Mouse (Mus musculus) midbrain, embryonic 15.5 days (tissue): ENCODE data around the gene Dnah17. TPM values are rescaled to one million over a fixed set of nuclear protein-coding genes. Genes with fewer than 3 reads are reported as not detected.
A peak's percentile ranks its signal among the peaks of the same experiment; 100 is the strongest.

Experiments
- ATAC-seq: fragments of 200-750 bp; cut with Nextera tagmentation; replicated peaks from 2 replicates; pipeline ENCODE4 v1.8.0; 2017; ENCODE audit warnings: moderate TSS enrichment
- H3K27ac ChIP-seq: fragments of 300-500 bp; sonication (generic); 2 replicates; pipeline ENCODE4 v1.5.1; 2015; ENCODE audit warnings: mild to moderate bottlenecking, inconsistent platforms
- H3K27me3 ChIP-seq: fragments of 300-500 bp; sonication (generic); replicated peaks from 2 replicates; pipeline ENCODE4 v1.6.1; 2015; ENCODE audit warnings: inconsistent platforms
- H3K36me3 ChIP-seq: fragments of 300-500 bp; sonication (generic); replicated peaks from 2 replicates; pipeline ENCODE4 v1.6.1; 2015; ENCODE audit warnings: inconsistent platforms
- H3K4me1 ChIP-seq: fragments of 300-500 bp; sonication (generic); 2 replicates; pipeline ENCODE4 v1.6.1; 2015; ENCODE audit warnings: inconsistent platforms
- H3K4me2 ChIP-seq: fragments of 300-500 bp; sonication (generic); 2 replicates; pipeline ENCODE4 v1.6.1; 2015; ENCODE audit warnings: inconsistent platforms, mild to moderate bottlenecking, moderate library complexity
- H3K4me3 ChIP-seq: fragments of 300-500 bp; sonication (generic); 2 replicates; pipeline ENCODE4 v1.5.1; 2015; ENCODE audit warnings: mild to moderate bottlenecking, inconsistent platforms
- H3K9ac ChIP-seq: fragments of 300-500 bp; sonication (generic); 2 replicates; pipeline ENCODE4 v1.6.1; 2015; ENCODE audit warnings: mild to moderate bottlenecking, inconsistent platforms
- H3K9me3 ChIP-seq: fragments of 300-500 bp; sonication (generic); 2 replicates; pipeline ENCODE4 v1.6.1; 2016; ENCODE audit warnings: inconsistent platforms
- whole genome bisulfite sequencing: fragments of 180-500 bp; shearing (Covaris S2); methylation state at CpG from one replicate; pipeline ENCODE4 v1.1.7; 2015; ENCODE audit warnings: mixed read lengths; 5-methylcytosine and 5-hydroxymethylcytosine counted together
- polyA plus RNA-seq: library from polyadenylated mRNA; unstranded; fragments of >200 nt; fragmentation: Nextera tagmentation; extraction: Ambion mirVana; gene quantifications from 2 replicates; pipeline ENCODE4 v1.2.1, GENCODE M21; 2015

Dnah17 gene
- polyA plus RNA-seq, 1 experiment from 2014 or later, result 0.34 TPM

- Histone ChIP-seq H3K9ac (no peak overlapping the region), H3K36me3 (0 out of 2 replicates have a peak, but pooled peaks cover 5% of the 10 kb centered on the region), H3K4me3 (no peak overlapping the region), H3K27ac (no peak overlapping the region), H3K27me3 (no peaks in the 10 kb centered on the region), H3K4me2 (no peak overlapping the region), H3K4me1 (0 out of 2 replicates have a peak, but pooled peaks cover 10% of the 10 kb centered on the region), H3K9me3 (no peaks in the 10 kb centered on the region)
- ATAC-seq, result no peak
- 77% methylated on average over 4 of the region's 4 CpGs for WGBS
These were observed 28.3 kb upstream of the Dnah17 start for GRCm38 (mm10) chr11:118158753-118159152.

GRCm38 (mm10) chr11:118156480-118157060 lies 26.1 kb upstream of the Dnah17 start:
- no peak overlapping the region for H3K9ac ChIP-seq
- H3K36me3 ChIP-seq, result no peaks in the 10 kb centered on the region
- H3K4me1 ChIP-seq, result 0 out of 2 replicates have a peak, but pooled peaks cover 2% of the 10 kb centered on the region
- no peak overlapping the region for H3K4me2 ChIP-seq
- no peak overlapping the region for H3K4me3 ChIP-seq
- WGBS, result 76% methylated on average over 8 of the region's 8 CpGs
- no peak overlapping the region for H3K27ac ChIP-seq
- no peaks in the 10 kb centered on the region for H3K9me3 ChIP-seq
- no peak for ATAC-seq
- H3K27me3 ChIP-seq, result no peaks in the 10 kb centered on the region

GRCm38 (mm10) chr11:118152964-118153363 lies 22.5 kb upstream of the Dnah17 start:
- H3K9ac ChIP-seq, result no peak overlapping the region
- H3K9me3 ChIP-seq, result no peaks in the 10 kb centered on the region
- no peaks in the 10 kb centered on the region for H3K27me3 ChIP-seq
- WGBS, result 88% methylated on average over 4 of the region's 4 CpGs
- peaks cover 2% of the 10 kb centered on the region; the same call in 1 of the 2 replicates for H3K4me1 ChIP-seq
- no peaks in the 10 kb centered on the region for H3K36me3 ChIP-seq
- no peak for ATAC-seq
- no peak overlapping the region for H3K4me3 ChIP-seq
- H3K4me2 ChIP-seq, result no peak overlapping the region
- no peak overlapping the region for H3K27ac ChIP-seq

GRCm38 (mm10) chr11:118151423-118152180 lies 21.2 kb upstream of the Dnah17 start:
- Histone ChIP-seq H3K4me2 (no peak overlapping the region), H3K27me3 (no peaks in the 10 kb centered on the region), H3K4me1 (peaks cover 2% of the 10 kb centered on the region; the same call in 1 of the 2 replicates), H3K9ac (no peak overlapping the region), H3K9me3 (no peaks in the 10 kb centered on the region), H3K27ac (no peak overlapping the region), H3K36me3 (no peaks in the 10 kb centered on the region), H3K4me3 (no peak overlapping the region)
- WGBS, result 91% methylated on average over 5 of the region's 5 CpGs
- no peak for ATAC-seq

GRCm38 (mm10) chr11:118150115-118150701 lies 19.8 kb upstream of the Dnah17 start:
- peaks cover 2% of the 10 kb centered on the region; the same call in 1 of the 2 replicates for H3K4me1 ChIP-seq
- no peak overlapping the region for H3K9ac ChIP-seq
- no peak for ATAC-seq
- no peaks in the 10 kb centered on the region for H3K27me3 ChIP-seq
- no peak overlapping the region for H3K4me2 ChIP-seq
- no peak overlapping the region for H3K27ac ChIP-seq
- no peak overlapping the region for H3K4me3 ChIP-seq
- no peaks in the 10 kb centered on the region for H3K36me3 ChIP-seq
- H3K9me3 ChIP-seq, result no peaks in the 10 kb centered on the region
- WGBS, result 75% methylated on average over 9 of the region's 9 CpGs

GRCm38 (mm10) chr11:118147877-118148637 lies 17.6 kb upstream of the Dnah17 start:
- H3K4me3 ChIP-seq, result no peak overlapping the region
- 70% methylated on average over 9 of the region's 9 CpGs for WGBS
- H3K27me3 ChIP-seq, result no peaks in the 10 kb centered on the region
- no peak for ATAC-seq
- H3K9me3 ChIP-seq, result no peaks in the 10 kb centered on the region
- H3K27ac ChIP-seq, result no peak overlapping the region
- no peak overlapping the region for H3K9ac ChIP-seq
- no peaks in the 10 kb centered on the region for H3K36me3 ChIP-seq
- peaks cover 2% of the 10 kb centered on the region; the same call in 1 of the 2 replicates for H3K4me1 ChIP-seq
- no peak overlapping the region for H3K4me2 ChIP-seq

GRCm38 (mm10) chr11:118146446-118146845 lies 16.0 kb upstream of the Dnah17 start:
- H3K4me1 ChIP-seq, result peaks cover 9% of the 10 kb centered on the region
- no peaks in the 10 kb centered on the region for H3K27me3 ChIP-seq
- no peaks in the 10 kb centered on the region for H3K36me3 ChIP-seq
- ATAC-seq, result no peak
- no peak overlapping the region for H3K4me2 ChIP-seq
- no peak overlapping the region for H3K27ac ChIP-seq
- H3K9ac ChIP-seq, result no peak overlapping the region
- H3K4me3 ChIP-seq, result no peak overlapping the region
- WGBS, result 96% methylated on average over 10 of the region's 10 CpGs
- no peaks in the 10 kb centered on the region for H3K9me3 ChIP-seq

- Histone ChIP-seq H3K36me3 (no peaks in the 10 kb centered on the region), H3K9ac (no peak overlapping the region), H3K4me1 (peaks cover 9% of the 10 kb centered on the region), H3K4me3 (no peak overlapping the region), H3K27me3 (no peaks in the 10 kb centered on the region), H3K27ac (no peak overlapping the region), H3K4me2 (no peak overlapping the region), H3K9me3 (no peaks in the 10 kb centered on the region)
- 75% methylated on average over 16 of the region's 16 CpGs for WGBS
- ATAC-seq, result no peak
These were observed 15.4 kb upstream of the Dnah17 start for GRCm38 (mm10) chr11:118145771-118146351.

GRCm38 (mm10) chr11:118145092-118145491 lies 14.7 kb upstream of the Dnah17 start:
- H3K9me3 ChIP-seq, result no peaks in the 10 kb centered on the region

GRCm38 (mm10) chr11:118143731-118144130 lies 13.3 kb upstream of the Dnah17 start:
- H3K4me1 ChIP-seq, result peaks cover 7% of the 10 kb centered on the region; the same call in 1 of the 2 replicates

More at GRCm38 (mm10) chr11:118145092-118145491, 14.7 kb upstream of the Dnah17 start:
- no peak for ATAC-seq
- Histone ChIP-seq H3K9ac (no peak overlapping the region), H3K27ac (no peak overlapping the region), H3K36me3 (no peaks in the 10 kb centered on the region), H3K4me3 (no peak overlapping the region), H3K4me1 (peaks cover 7% of the 10 kb centered on the region), H3K4me2 (no peak overlapping the region), H3K27me3 (no peaks in the 10 kb centered on the region)
- WGBS, result 87% methylated on average over 4 of the region's 4 CpGs

GRCm38 (mm10) chr11:118142547-118143165 lies 12.2 kb upstream of the Dnah17 start:
- peaks cover 7% of the 10 kb centered on the region; the same call in 1 of the 2 replicates for H3K4me1 ChIP-seq
- 8% methylated on average over 7 of the region's 7 CpGs for WGBS
- ATAC-seq, result no peak
- H3K9me3 ChIP-seq, result no peaks in the 10 kb centered on the region
- no peaks in the 10 kb centered on the region for H3K36me3 ChIP-seq
- H3K27ac ChIP-seq, result peak overlapping the region; percentile 21; the same call in 1 of the 2 replicates
- H3K4me2 ChIP-seq, result no peak overlapping the region
- H3K27me3 ChIP-seq, result no peaks in the 10 kb centered on the region
- no peak overlapping the region for H3K4me3 ChIP-seq
- no peak overlapping the region for H3K9ac ChIP-seq

More at GRCm38 (mm10) chr11:118143731-118144130, 13.3 kb upstream of the Dnah17 start:
- no peak overlapping the region for H3K4me2 ChIP-seq
- H3K9me3 ChIP-seq, result no peaks in the 10 kb centered on the region
- no peak overlapping the region for H3K27ac ChIP-seq
- H3K27me3 ChIP-seq, result no peaks in the 10 kb centered on the region
- no peak overlapping the region for H3K4me3 ChIP-seq
- H3K36me3 ChIP-seq, result no peaks in the 10 kb centered on the region
- no peak for ATAC-seq
- 95% methylated on average over 4 of the region's 4 CpGs for WGBS
- H3K9ac ChIP-seq, result no peak overlapping the region
